Mouse (Mus musculus): ENCODE data around the gene Ippk.
A peak's percentile ranks its signal among the peaks of the same experiment; 100 is the strongest.

Gene Ippk

DNA sequence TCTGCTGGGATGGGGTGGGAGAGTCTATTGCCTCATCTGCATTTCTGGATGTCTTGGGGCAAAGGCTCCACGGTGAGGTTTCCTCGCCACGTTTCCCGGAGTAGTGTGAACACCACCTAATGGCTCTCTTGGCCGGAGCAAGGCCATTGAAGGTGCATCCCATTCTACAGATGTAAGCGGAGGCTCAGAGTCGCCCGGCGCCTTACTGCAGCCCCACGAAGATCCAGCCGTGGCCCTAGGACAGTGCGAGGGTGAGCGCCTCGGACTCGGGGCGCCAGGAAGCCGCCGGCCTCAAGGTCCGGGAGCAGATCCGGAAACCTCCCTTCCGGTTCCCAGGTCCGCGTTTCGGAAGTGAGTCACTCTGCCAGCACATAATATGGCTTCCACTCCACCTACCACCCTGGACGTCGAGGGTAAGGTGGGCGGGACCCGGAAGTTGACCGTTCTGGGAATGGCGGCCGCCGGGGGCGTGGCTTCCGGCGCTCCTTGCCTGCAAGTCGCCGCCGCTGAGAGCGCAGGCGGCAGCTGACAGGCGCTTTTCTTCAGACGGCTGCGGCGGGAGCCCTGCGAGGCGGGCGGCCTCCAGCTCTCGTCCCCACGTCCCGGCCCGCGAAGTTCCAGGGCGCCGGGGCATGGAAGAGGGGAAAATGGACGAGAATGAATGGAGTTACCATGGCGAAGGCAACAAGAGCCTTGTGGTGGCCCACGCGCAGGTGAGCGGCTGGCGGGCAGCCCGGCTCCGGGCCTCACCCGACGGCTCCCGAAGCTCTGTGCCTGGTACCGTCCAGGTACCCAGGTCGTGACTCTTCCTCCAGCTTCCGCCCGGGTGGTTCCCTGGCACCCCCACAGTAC, at the start of gene Ippk:
Ippk (plus strand) TSS at position 496 of the 852 bp plus-strand sequence.
- DNase-seq (ENCODE audit: inconsistent ontology term) = peak; percentile 99

DNA sequence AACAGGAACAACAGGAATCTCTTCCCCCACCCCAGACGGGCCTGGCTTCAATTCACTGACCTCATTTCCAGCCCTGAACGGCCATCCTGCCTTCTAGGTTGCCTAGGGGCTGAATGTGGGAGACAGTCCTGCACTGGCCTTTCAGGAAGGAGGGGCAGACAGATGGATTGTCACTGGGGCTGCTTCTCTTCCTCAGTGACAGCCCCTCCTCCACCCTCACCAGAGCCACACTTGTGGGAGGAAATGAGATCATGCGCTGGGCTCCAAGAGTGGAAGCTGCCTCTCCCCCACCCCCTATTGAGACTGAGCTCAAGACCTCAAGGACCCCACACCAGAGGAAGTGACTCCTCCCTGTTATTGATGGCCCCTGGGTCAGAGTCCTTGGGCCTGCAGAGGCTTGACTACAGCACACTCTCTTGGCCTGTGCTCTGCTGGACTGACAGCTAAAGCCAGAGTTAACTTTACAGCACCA, 49.6 kb upstream of the Ippk start:
- peak; percentile 59 for DNase-seq (ENCODE audit: inconsistent ontology term)

DNA sequence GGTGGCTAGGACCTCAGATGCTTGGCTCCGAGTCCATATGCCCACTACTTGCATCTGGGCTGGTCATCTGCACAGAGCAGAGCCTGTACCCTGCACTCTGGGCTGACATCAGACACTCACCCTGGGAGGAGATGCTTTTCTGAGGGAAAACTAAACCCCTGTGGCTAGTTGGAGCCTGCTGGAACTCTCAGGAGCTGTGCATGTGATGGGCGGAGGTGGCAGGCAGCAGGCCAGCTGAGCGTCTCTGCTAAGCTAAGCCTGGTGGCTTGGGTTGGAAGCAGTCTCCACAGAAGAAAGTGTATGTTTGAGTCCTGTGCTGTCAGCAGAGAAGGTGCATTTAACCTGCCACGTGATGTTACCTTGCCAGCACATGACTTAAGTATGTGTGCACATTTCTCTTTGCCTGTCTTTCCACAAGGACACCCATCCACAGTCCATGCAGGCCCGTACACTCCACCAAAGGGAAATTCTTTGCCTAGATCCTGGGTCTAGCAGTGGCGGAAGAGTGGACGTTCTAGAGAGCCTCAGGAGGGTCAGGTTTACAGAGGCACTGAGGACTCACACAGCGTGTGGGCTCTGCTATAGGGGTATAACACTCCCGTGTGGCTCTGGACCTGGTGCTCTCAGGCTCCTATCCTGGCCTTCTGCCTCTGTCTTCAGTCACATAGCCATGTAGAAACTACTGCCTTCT, 48.5 kb upstream of the Ippk start:
- DNase-seq (ENCODE audit: inconsistent ontology term) = no peak

DNA sequence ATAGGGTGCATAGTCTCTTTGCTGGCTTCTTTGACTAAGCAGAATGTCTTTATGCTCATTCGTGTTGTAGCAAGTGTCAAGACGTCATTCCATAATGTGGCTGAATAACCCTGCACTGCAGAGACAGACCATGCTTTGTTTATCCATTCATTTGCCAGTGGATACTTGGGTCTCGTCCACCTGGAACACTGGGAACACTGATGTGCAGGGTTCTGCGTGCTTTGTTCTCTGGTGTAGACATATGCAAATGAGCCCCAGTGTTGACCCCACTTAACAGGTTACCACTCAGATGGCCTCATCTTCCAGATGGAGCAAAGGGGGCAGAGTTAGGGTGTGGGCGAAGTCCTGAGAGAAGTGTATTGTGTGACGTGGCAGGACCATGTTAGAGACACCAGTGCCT, 46.7 kb upstream of the Ippk start:
- peak; percentile 68 for DNase-seq (ENCODE audit: inconsistent ontology term)

DNA sequence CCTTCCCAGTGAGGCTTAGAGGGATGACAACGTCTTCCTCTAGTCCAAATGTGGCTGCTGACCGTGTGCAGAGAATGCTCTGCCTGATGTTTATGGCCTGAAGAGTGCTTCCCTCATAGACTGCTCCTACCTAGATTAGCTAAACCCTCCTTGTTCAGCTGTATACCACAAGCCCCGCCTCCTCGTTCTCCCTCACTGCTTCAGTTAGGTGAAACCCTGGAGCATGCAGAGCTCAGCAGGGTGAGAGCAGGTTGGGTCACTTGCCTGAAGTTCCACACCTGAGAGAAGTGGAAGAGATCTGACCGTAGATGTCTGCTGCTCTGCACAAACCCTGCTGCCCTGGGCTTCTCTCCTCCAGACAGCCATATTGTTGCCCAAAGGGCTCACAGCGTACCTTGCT, 46.3 kb upstream of the Ippk start:
- DNase-seq (ENCODE audit: inconsistent ontology term) = no peak

DNA sequence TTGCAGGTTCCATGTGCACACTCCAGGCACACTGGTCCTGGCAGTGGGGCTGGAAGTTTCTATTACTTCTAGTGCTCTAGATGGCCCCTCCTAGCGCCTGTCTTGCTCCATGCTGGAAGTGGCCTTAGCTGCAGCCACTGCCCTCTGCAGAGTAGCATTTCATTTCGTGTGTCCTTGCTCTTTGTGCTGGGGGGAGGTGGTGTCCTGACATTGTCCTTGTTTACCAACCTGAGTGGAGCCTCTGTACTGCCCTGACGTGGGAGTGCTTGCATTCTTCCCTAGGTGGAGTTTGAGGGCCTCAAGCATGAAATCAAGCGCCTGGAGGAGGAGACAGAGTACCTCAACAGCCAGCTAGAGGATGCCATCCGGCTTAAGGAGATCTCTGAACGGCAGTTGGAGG, 43.4 kb upstream of the Ippk start:
- no peak for DNase-seq (ENCODE audit: inconsistent ontology term)

DNA sequence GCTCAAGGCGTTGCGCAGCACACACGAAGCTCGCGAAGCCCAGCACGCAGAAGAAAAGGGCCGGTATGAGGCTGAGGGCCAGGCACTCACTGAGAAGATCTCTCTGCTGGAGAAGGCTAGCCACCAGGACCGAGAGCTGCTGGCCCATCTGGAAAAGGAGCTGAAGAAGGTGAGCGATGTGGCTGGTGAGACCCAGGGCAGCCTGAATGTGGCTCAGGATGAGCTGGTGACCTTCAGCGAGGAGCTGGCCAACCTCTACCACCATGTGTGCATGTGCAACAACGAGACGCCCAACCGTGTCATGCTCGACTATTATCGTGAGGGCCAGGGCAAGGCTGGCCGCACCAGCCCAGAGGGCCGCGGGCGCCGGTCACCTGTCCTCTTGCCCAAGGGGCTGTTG, 41.7 kb upstream of the Ippk start:
- DNase-seq (ENCODE audit: inconsistent ontology term) = no peak

DNA sequence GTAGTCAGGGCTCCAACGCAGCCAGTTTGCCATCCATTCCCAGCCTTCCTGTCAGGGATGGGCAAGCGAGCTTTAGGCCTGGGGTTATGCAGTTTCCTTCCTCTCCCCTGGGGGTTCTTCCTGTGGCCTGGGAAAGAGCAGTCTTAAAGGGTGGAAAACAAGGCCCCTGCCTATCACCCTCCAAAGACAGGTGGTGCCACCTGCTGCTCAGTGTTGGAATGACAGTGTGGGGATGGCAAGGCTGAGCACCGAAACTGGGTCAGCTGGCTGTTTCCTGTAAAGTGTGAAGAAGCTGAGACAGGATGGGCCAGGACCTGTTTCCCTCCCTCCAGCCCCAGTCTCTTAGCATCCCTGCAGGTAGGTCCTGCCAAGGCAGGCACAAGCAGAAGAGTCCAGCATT, 39.8 kb upstream of the Ippk start:
- peak; percentile 74 for DNase-seq (ENCODE audit: inconsistent ontology term)

DNA sequence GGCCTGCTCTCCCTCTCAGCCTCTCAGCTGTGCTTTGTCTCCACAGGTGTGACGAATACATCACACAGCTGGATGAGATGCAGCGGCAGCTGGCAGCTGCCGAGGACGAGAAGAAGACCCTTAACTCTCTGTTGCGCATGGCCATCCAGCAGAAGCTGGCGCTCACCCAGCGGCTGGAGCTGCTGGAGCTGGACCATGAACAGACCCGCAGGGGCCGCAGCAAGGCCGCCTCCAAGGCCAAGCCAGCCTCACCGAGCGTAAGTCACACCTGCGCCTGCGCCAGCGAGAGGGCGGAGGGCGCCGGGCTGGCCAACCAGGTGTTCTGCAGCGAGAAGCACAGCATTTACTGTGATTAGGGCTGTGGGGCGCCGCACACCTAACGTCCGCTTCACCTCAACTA, 38.1 kb upstream of the Ippk start:
- DNase-seq (ENCODE audit: inconsistent ontology term) = no peak

DNA sequence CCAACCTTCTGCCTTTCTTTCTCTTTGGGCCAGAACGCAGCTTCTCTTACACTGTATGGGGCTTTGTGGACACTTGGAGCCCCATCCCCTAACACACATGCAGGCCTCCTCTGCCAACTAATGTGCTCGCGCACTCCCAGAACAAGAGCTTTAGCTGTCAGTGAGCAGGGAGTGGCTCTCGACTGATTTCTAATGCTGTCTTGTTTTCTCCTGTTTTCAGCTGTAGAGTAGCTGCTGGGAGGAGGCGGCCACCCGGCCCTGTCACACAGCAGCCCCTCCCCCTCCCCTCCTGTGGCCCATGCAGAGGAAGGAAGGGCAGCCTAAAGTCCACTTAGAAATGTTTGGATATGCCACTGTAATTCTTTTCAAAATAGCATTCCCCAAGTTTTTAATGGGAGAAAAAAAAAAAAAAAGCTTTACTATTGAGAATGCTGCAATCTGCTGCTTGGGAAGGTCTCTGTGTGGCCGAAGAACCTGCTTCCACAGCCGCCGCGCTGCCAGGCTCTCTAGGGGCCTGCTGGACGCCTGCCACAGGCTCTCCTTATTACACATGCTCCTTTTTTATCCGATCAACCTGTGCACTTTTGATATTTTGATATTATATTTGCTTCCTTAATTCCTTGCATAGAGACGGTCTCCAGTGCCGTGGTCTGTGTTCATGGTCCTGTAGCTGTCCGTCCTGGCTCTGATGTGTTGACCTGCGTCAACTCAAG, 36.1 kb upstream of the Ippk start:
- no peak for DNase-seq (ENCODE audit: inconsistent ontology term)

DNA sequence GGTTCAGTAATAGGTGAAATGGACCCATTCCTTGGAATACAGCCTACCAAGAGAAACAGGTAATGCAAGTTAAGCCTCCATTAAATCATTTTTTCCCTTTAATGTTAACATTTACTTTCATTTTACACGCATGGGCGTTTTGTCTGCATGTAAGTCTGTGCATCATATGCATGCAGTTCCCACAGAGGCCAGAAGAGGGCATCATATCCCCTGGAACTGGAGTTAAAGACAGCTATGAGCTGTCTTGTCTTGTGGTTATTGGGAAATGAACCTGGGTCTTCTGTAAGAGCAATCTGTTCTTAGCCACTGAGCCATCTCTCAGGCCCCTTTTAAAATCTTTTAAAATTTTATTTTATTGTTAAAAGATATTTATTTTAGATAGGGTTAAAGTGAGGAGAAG, 29.7 kb upstream of the Ippk start:
- no peak for DNase-seq (ENCODE audit: inconsistent ontology term)

DNA sequence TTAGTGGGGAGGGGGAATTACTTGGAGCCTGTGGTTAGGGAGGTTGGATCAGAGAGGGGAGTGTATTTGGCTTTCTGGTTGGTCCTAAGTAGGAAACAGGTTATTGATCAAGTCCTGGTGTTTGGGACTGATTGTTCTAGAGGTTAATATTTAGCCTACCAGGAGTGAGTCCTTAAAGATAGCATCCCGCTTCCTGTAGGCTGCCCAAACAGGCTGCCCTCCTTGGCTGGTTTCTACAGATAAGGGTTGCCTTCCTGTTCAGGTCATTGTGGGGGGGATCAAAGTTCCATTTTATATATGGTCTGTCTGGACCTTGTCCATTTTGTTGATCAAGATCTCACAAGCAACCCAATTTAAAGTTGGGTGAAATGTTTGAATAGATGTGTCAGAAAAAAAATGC, 27.5 kb upstream of the Ippk start:
- DNase-seq (ENCODE audit: inconsistent ontology term) = no peak

DNA sequence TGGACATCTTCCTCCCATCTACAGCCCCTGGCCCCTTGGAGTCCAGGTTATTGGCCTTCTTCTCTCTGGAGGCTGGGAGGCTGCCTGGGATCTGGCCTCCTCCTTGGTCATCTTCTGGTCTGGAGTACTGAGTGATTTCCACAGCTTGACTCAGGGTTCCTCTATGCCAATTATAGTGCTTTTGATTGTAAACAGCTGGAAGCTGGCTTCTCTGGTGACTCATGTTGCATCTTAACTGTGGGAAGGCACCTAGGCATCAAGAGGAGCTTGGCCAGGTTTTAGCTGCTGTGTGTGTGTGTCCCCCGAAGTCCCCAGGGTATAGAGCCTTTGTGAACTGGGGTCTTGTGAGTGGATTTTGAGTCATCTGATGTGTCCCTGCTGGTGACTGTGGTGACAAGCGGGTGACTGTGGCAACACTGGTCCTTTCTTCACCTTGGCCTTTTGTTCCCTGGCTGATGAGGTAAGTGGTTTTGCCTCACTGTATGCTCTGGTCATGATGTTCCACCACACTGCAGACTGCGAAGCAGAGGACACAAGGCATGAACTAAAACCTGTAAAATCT, 26.1 kb upstream of the Ippk start:
- DNase-seq (ENCODE audit: inconsistent ontology term) = no peak

DNA sequence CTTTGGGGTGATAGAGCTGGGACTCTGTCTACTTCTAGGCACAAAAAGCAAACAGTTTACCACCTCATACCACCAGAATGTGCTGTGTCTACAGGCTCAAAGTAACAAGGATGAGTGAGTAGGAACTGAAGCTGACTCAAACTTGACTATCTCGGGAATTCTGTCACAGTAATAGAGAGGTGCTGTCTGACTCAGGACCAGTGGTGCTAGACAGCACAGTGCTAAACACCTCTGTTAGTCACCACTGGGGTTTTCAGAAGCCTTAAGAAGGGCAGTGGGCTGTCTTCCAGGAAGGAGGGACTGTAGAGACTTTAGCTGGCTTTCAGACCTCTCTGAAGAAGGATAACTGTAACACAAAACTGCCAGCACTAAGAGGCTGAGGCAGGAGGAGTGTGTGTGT, 24.3 kb upstream of the Ippk start:
- DNase-seq (ENCODE audit: inconsistent ontology term) = peak; percentile 56

DNA sequence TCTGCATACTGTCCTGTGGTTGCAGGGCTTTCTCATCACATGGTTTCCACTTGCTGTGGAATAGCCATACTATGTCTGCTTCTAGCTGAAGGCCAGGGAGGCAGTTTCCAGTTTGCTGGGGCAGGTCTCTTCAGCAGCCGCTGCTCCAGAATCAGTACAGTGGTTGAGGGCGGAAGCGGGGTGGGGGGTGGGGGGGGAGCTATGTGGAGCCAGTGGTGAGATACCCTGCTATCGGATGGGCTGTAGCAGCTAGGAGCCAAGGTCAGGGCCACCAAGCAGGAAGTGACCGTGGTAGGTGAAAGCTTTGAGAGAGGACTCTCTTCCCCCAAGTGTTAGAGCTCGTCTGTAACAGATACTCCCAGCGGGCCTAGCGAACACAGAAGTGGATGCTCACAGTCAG, 22.9 kb upstream of the Ippk start:
- DNase-seq (ENCODE audit: inconsistent ontology term) = no peak

DNA sequence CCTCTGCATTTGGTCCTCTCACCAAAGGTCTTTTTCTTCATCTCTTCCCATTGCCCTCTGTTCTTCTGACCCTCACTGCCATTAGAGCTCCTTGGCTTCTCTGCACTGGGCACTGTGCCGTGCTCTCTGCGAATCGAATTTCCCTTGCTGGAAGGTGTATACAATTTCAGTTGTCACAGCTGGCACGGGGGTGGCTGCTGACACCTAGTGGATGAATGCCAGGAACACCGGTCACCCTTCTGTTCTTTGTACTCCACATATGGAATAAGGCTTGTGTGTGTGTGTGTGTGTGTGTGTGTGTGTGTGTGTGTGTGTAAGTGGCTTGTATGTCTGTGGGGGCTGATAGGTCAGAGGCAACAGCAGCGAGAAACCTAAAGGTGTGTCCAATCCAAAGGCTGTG, 20.9 kb upstream of the Ippk start:
- DNase-seq (ENCODE audit: inconsistent ontology term) = no peak

DNA sequence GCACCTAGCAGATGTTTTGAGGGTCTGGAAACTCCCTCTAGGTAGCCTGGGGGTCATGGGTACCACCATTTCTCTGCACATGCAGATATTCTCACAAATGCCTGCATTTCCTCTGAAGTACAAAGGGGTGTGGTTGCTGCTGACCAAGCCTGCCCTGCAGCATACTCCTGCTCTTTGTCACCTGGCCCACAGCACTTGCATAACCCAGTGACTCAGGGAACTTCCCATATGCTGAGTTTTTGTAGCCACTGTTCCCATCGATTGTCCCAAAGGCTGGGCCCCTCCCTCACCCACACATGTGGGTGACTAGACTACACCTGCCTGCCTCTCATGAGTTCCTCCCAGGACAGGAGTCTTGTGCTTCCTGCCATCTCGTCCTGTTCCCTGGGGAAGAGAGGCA, 18.4 kb upstream of the Ippk start:
- DNase-seq (ENCODE audit: inconsistent ontology term) = no peak

DNA sequence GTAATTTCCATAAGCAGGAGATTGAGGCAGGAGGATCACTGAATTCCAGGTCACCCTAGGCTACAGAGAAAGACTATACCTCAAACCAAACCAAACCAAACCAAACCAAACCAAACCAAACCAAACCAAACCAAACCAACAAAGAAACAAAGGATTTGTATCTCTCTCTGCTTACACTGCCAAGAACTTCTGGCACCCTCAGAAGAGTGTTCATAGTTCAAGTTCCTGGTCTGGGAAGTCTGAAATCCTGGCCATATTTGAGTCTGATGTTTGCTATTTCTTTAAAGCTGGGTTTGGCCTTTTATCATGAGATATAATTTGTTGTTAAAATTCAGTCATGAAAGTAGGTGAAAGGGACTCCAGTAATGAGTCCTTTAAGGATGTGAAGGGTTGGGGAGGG, 13.3 kb upstream of the Ippk start:
- DNase-seq (ENCODE audit: inconsistent ontology term) = no peak

DNA sequence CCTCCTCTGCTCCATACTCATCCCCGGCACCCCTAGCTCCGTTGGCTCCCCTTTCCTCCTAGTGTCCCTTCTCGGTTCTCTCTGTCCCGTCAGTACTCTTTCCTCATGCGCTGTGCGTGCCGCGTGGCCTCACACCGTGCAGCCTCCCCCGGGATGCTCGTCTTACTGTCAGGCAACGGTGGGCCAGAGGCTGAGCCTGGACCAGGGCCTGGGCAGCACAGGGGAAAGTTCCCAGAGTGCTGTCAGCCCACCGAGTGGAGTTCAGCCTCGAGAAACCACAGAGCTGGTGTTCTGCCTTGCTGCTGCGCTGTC, 513 bp downstream of the Ippk start:
- peak; percentile 56 for DNase-seq (ENCODE audit: inconsistent ontology term)

DNA sequence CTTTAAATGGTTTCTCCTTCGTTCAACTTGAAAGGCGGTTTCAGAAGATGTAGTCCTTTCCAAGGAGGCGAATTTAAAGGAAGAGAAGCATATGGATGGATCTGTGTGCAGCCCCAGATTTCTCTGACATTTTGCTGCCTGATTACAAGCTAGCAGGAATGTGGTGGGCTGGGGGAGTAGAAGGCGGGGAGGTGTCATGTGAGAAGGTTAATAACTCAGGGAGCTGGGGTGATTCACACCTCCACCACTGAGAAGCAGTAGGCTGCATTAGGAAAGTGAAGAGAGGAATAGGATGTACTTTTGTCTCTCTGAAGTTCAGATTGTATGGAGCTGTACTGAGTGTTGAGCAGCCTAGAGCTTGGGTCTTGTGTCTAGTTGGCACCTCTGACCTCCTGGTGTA, 910 bp downstream of the Ippk start:
- DNase-seq (ENCODE audit: inconsistent ontology term) = no peak

DNA sequence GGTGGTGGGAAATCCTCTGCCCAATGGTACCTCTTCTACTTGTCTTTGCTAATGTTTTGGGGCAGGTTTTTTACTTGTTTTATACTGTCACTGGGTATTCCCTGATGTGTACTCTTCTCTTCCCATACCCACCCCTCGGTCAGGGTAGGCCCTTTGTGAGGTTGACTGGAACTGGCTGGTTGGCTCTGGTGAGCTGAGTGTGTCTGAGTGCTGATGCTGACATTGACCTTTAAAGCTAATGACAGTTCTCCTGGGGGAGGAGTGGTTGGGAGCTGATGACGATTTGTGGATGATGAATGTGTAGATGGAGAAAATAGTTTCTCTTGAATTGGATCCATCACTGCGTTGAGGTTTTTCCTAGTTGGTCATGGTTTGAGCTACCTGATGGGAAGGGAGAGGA, 5.7 kb downstream of the Ippk start:
- no peak for DNase-seq (ENCODE audit: inconsistent ontology term)

DNA sequence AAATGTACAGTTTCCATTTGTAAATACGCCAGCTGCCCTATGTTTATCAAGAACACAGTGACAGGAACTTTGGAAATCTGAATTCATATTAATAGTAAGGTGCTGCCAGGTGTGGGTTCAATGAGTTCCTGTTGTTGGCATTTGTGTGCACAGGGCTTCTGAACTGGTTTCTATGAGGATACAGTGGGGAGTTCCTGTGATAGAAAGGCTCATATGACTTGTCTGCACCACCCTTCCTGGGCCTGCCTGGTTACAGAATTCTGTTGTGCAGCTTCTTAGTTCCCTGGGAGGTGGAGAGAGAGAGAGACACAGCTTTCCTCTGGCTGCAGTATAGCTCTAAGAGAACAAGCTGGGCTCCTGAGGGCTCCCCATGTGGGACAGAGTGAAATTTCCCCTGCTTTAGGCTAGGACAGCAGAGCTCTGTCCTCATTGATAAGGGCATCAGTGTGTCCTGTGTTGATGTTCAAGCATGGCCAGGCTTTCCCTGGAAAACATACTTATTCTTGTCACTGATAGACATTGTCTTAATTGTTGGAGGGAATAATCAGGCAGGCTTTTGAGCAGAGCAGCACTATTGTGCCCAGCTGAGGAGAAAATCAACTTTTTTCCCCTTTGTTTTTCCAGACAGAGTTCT, 7.1 kb downstream of the Ippk start:
- no peak for DNase-seq (ENCODE audit: inconsistent ontology term)
